Mouse (Mus musculus) heart, postnatal 10 days (tissue): ENCODE results near the gene Ccdc61. TPM values are rescaled to one million over a fixed set of nuclear protein-coding genes. Genes with fewer than 3 reads are reported as not detected.

Source experiments
- DNase-seq, 2 experiments: peaks; one replicate each; pipeline ENCODE4 v3.0.0; 2021
- intact Hi-C: fragments of 180-260 bp; cut with DNase I; formaldehyde crosslinking; loops from one replicate; pipeline ENCODE4 v1.15.1; 2025
- total RNA-seq, 2 experiments: library from RNA; stranded (reverse); gene quantifications; 2 replicates each; pipeline ENCODE4 v1.2.3; 2021

Gene Ccdc61
- total RNA-seq, 2 experiments from 2014 or later, result 9.5 to 11.5 TPM

- peak; percentile 43 to 56 for DNase-seq
- intact Hi-C loops, result loop anchor here (2.0 kb wide), 1 partner anchor 24 kb away; no protein-coding TSS in a partner anchor
Measured at GRCm38 (mm10) chr7:18921069-18921468, 10.9 kb upstream of the Ccdc61 start.

GRCm38 (mm10) chr7:18917931-18918330, 7.7 kb upstream of the Ccdc61 start:
- DNase-seq, result peak; percentile 50 to 57
- intact Hi-C loops, result no loop called here

GRCm38 (mm10) chr7:18916254-18916653, 6.0 kb upstream of the Ccdc61 start:
- no peak for DNase-seq
- intact Hi-C loops, result no loop called here

- no peak for DNase-seq
- intact Hi-C loops, result no loop called here
Measured at GRCm38 (mm10) chr7:18909797-18910196, 418 bp downstream of the Ccdc61 start.

GRCm38 (mm10) chr7:18904971-18905370, 5.2 kb downstream of the Ccdc61 start:
- intact Hi-C loops, result no loop called here
- no peak for DNase-seq

GRCm38 (mm10) chr7:18902486-18902885, 7.7 kb downstream of the Ccdc61 start:
- intact Hi-C loops, result no loop called here
- no peak for DNase-seq

- no peak for DNase-seq
- intact Hi-C loops, result no loop called here
Measured at GRCm38 (mm10) chr7:18900513-18900912, 9.7 kb downstream of the Ccdc61 start.

- peak; percentile 50 to 73 for DNase-seq
- intact Hi-C loops, result loop anchor here (2.0 to 5.0 kb wide), 3 partner anchors 24 to 128 kb away; partner anchors contain the start of gene Sympk
Measured at GRCm38 (mm10) chr7:18896536-18896935, 13.7 kb downstream of the Ccdc61 start.

- peak; percentile 40 to 60 for DNase-seq
Measured at GRCm38 (mm10) chr7:18893651-18894430, 16.4 kb downstream of the Ccdc61 start.

GRCm38 (mm10) chr7:18893009-18893408, 17.2 kb downstream of the Ccdc61 start:
- intact Hi-C loops, result no loop called here

More at GRCm38 (mm10) chr7:18893651-18894430, 16.4 kb downstream of the Ccdc61 start:
- intact Hi-C loops, result no loop called here

GRCm38 (mm10) chr7:18891872-18892599, 18.2 kb downstream of the Ccdc61 start:
- peak; percentile 87 to 91 for DNase-seq
- intact Hi-C loops, result no loop called here

More at GRCm38 (mm10) chr7:18893009-18893408, 17.2 kb downstream of the Ccdc61 start:
- DNase-seq, result no peak

GRCm38 (mm10) chr7:18890848-18891247, 19.4 kb downstream of the Ccdc61 start:
- intact Hi-C loops, result no loop called here
- no peak for DNase-seq

GRCm38 (mm10) chr7:18886963-18887362, 23.3 kb downstream of the Ccdc61 start:
- intact Hi-C loops, result no loop called here
- no peak for DNase-seq

GRCm38 (mm10) chr7:18884745-18885422, 25.3 kb downstream of the Ccdc61 start:
- intact Hi-C loops, result no loop called here
- DNase-seq, result no peak

- DNase-seq, result no peak
Measured at GRCm38 (mm10) chr7:18883991-18884744, 26.0 kb downstream of the Ccdc61 start.

GRCm38 (mm10) chr7:18878691-18879090, 31.5 kb downstream of the Ccdc61 start:
- intact Hi-C loops, result no loop called here
- DNase-seq, result no peak

More at GRCm38 (mm10) chr7:18883991-18884744, 26.0 kb downstream of the Ccdc61 start:
- intact Hi-C loops, result no loop called here

GRCm38 (mm10) chr7:18875372-18875771, 34.8 kb downstream of the Ccdc61 start:
- no peak for DNase-seq
- intact Hi-C loops, result loop anchor here (2.0 kb wide), 1 partner anchor 167 kb away; no protein-coding TSS in a partner anchor

GRCm38 (mm10) chr7:18873253-18873652, 37.0 kb downstream of the Ccdc61 start:
- peak; percentile 72 to 82 for DNase-seq
- intact Hi-C loops, result loop anchor here (1.0 to 5.0 kb wide), 5 partner anchors 41 to 1801 kb away; partner anchors contain the start of gene Psg16

- intact Hi-C loops, result loop anchor here (1.0 to 5.0 kb wide), 5 partner anchors 41 to 1801 kb away; partner anchors contain the start of gene Psg16
- no peak for DNase-seq
Measured at GRCm38 (mm10) chr7:18872816-18873215, 37.4 kb downstream of the Ccdc61 start.
